Mouse (Mus musculus) liver, postnatal 0 days (tissue): ENCODE results near the gene Ywhab.

Source experiments
- CTCF ChIP-seq: sonication (generic); IDR thresholded peaks from 2 replicates; pipeline ENCODE4 v1.5.1; 2016; ENCODE audit warnings: antibody characterized with exemption, low read depth
- EP300 ChIP-seq: IDR thresholded peaks from 2 replicates; pipeline ENCODE4 v1.6.1; 2016; ENCODE audit warnings: antibody characterized with exemption, low read depth, mild to moderate bottlenecking

GRCm38 (mm10) chr2:163996275-163996674, 1.5 kb downstream of the Ywhab start:
- TF ChIP-seq CTCF (no peak), EP300 (no peak)
